Mouse (Mus musculus): ENCODE measurements around the gene Gm20914. TPM values are rescaled to one million over a fixed set of nuclear protein-coding genes. Genes with fewer than 3 reads are reported as not detected.
"Not testable (repeated sequence)": the region's sequence is repeated elsewhere in the genome, so short reads cannot be mapped to it uniquely, and the experiment has no call there.

Gene Gm20914
- polyA plus RNA-seq (2014; fragmentation: Nextera tagmentation; extraction: Ambion mirVana): not detected in 2 replicates

- not testable (repeated sequence) for H3K4me3 ChIP-seq (ENCODE audit: low read depth, low read length); H3K27me3 ChIP-seq (replicated peaks; ENCODE audit: control insufficient read depth, insufficient read depth, low read length); H3K9ac ChIP-seq (ENCODE audit: low read depth, low read length); H3K27ac ChIP-seq (ENCODE audit: low read depth, low read length); H3K9me3 ChIP-seq (ENCODE audit: control insufficient read depth, low read length); DNase-seq (ENCODE audit: low spot score); H3K4me1 ChIP-seq (replicated peaks; ENCODE audit: control insufficient read depth, insufficient read depth, low read length); H3K4me2 ChIP-seq; H3K36me3 ChIP-seq (ENCODE audit: control insufficient read depth, insufficient read depth, low read length); ATAC-seq (replicated peaks; ENCODE audit: low FRiP score)
- WGBS: no CpG with 5 or more reads among the region's 4 CpGs
Measured at GRCm38 (mm10) chrY:5725678-5726077, at the start of gene Gm20914. TSS of gene Gm20914 (plus strand) at chrY:5725978.

Other genes with a start within 250 kb of the Gm20914 start
- not detected in 2 replicates for gene Gm21854, start 69.0 kb upstream of the Gm20914 start, polyA plus RNA-seq (2014; fragmentation: Nextera tagmentation; extraction: Ambion mirVana)
- gene Gm28171, start 67.4 kb downstream of the Gm20914 start, polyA plus RNA-seq (2014; fragmentation: Nextera tagmentation; extraction: Ambion mirVana): not detected in 2 replicates
- not detected in 2 replicates for gene Gm21778, start 216.5 kb downstream of the Gm20914 start, polyA plus RNA-seq (2014; fragmentation: Nextera tagmentation; extraction: Ambion mirVana)